Mouse (Mus musculus) small intestine, adult 2 months (tissue): ENCODE data around the gene Sycn. TPM values are rescaled to one million over a fixed set of nuclear protein-coding genes. Genes with fewer than 3 reads are reported as not detected.

Source experiments
- H3K27ac ChIP-seq: fragments of 200-500 bp; 2 replicates; pipeline ENCODE4 v1.5.1; 2012; ENCODE audit warnings: low read depth, low read length, control low read depth, inconsistent platforms; ENCODE audit not compliant: insufficient read depth
- H3K27me3 ChIP-seq: fragments of 200-500 bp; 2 replicates; pipeline ENCODE4 v1.6.1; 2012; ENCODE audit warnings: mild to moderate bottlenecking, moderate library complexity, low read length, inconsistent platforms; ENCODE audit not compliant: control insufficient read depth, insufficient read depth
- H3K36me3 ChIP-seq: fragments of 200-500 bp; 2 replicates; pipeline ENCODE4 v1.6.1; 2012; ENCODE audit warnings: mild to moderate bottlenecking, low read length, control low read depth, inconsistent platforms; ENCODE audit not compliant: control insufficient read depth, insufficient read depth
- H3K4me1 ChIP-seq: fragments of 200-500 bp; 2 replicates; pipeline ENCODE4 v1.6.1; 2012; ENCODE audit warnings: low read length, inconsistent platforms, mixed read lengths; ENCODE audit not compliant: control insufficient read depth, insufficient read depth, insufficient read length
- H3K4me3 ChIP-seq: fragments of 200-500 bp; 2 replicates; pipeline ENCODE4 v1.5.1; 2012; ENCODE audit warnings: low read depth, mild to moderate bottlenecking, control low read depth, inconsistent platforms, low read length, moderate library complexity
- CTCF ChIP-seq: fragments of 200-500 bp; IDR thresholded peaks from 2 replicates; pipeline ENCODE4 v1.5.1; 2012; ENCODE audit warnings: low read depth, mild to moderate bottlenecking, control low read depth, inconsistent platforms, low read length, moderate library complexity, mixed read lengths; ENCODE audit not compliant: insufficient replicate concordance, insufficient read length; ENCODE audit errors: extremely low read depth
- POLR2A ChIP-seq: fragments of 200-500 bp; IDR thresholded peaks from 2 replicates; pipeline ENCODE4 v1.6.1; 2012; ENCODE audit warnings: low read depth, mild to moderate bottlenecking, control low read depth, inconsistent platforms, low read length, moderate library complexity
- WGBS: fragments of 180-500 bp; shearing (Covaris S2); methylation state at CpG from one replicate; pipeline ENCODE4 v1.1.7; 2018; 5-methylcytosine and 5-hydroxymethylcytosine counted together
- polyA plus RNA-seq: library from polyadenylated mRNA; depleted of rRNA; stranded (reverse); fragments of >200 nt; gene quantifications from 2 replicates; pipeline ENCODE4 v1.2.3, GENCODE M21; 2012

Sycn gene
- polyA plus RNA-seq, 1 experiment, result 32.7 TPM

- no peaks in the 10 kb centered on the region for H3K27me3 ChIP-seq
- peaks cover 38% of the 10 kb centered on the region for H3K36me3 ChIP-seq
- 19% methylated on average over 12 of the region's 12 CpGs for WGBS
- TF ChIP-seq POLR2A (no peak), CTCF (no peak)
- H3K4me3 ChIP-seq, result peak overlapping the region; percentile 24
- peak overlapping the region; percentile 92 for H3K27ac ChIP-seq
- peaks cover 61% of the 10 kb centered on the region for H3K4me1 ChIP-seq
Observed at GRCm38 (mm10) chr7:28570291-28570981, 29.8 kb downstream of the Sycn start.

DNA sequence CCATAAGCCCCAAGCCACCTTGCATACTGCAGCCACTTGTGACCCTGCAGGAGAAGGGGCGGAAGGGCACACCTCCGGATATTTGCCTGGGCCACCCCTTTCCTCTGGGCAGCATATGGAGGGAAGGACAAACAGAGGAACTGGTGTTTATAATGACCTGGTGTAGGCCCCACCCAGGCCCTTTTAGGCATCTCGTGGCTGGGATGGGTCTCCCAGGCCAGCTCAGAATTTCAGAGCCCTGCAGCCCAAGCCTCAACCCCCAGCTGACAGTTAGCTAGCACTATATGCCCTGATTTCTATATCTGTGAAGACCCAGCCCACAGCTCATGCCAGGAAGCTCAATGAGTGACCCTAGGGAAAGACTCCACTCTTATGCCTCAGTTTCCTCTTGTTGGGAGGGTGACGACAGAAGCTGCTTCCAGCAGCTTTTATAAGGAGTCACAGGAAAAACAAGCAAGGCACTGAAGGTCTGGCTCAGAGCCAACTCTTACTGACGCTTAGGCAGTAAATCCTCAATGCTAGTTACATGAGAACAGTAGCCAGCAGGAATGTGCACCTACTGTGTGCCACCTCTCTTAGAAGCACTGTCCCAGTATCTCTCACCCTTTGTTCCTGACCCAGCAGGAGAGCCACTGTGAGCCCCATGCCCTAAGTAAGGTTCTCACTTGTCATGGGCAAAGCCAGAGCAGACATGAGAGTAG lies 30.4 kb downstream of the Sycn start:
- no peaks in the 10 kb centered on the region for H3K27me3 ChIP-seq
- peak overlapping the region; percentile 92 for H3K27ac ChIP-seq
- WGBS, result 16% methylated on average over 5 of the region's 5 CpGs
- H3K4me3 ChIP-seq, result peak overlapping the region; percentile 24; the same call in 1 of the 2 replicates
- H3K36me3 ChIP-seq, result peaks cover 33% of the 10 kb centered on the region
- TF ChIP-seq CTCF (no peak), POLR2A (0 out of 2 replicates have a peak, but pooled peaks have one; percentile 11)
- H3K4me1 ChIP-seq, result peaks cover 62% of the 10 kb centered on the region

- Histone ChIP-seq H3K27me3 (no peaks in the 10 kb centered on the region), H3K27ac (peak overlapping the region; percentile 88), H3K36me3 (peaks cover 17% of the 10 kb centered on the region), H3K4me1 (peaks cover 78% of the 10 kb centered on the region), H3K4me3 (no peak overlapping the region)
- 56% methylated on average over 5 of the region's 5 CpGs for WGBS
- TF ChIP-seq CTCF (no peak), POLR2A (no peak)
Observed at GRCm38 (mm10) chr7:28572689-28573088, 32.0 kb downstream of the Sycn start.

DNA sequence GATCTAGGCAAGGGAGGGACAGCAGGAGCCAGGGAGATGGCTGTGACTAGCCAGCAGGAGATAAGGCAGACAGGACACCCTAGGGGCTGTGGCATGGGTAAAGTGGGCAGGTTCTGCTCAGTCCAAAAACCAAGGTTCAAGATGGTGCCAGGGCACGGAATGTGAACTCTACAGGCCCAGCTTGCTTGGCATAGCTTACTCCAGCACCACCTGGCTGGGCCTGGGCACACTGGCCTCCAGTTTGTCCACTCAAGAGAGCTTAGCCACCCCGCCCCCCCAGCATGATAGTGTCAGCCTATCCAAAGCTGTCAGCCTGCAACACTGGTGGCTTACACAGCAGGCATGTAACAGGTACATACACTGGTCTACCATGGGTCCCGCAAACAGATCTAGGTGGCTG lies 32.6 kb downstream of the Sycn start:
- 73% methylated on average over 3 of the region's 3 CpGs for WGBS
- Histone ChIP-seq H3K27ac (peak overlapping the region; percentile 88), H3K27me3 (no peaks in the 10 kb centered on the region), H3K36me3 (peaks cover 12% of the 10 kb centered on the region), H3K4me1 (peaks cover 83% of the 10 kb centered on the region), H3K4me3 (no peak overlapping the region)
- TF ChIP-seq POLR2A (no peak), CTCF (no peak)

GRCm38 (mm10) chr7:28575597-28575996 lies 34.9 kb downstream of the Sycn start:
- Histone ChIP-seq H3K36me3 (no peaks in the 10 kb centered on the region), H3K27me3 (no peaks in the 10 kb centered on the region), H3K27ac (no peak overlapping the region), H3K4me1 (peaks cover 88% of the 10 kb centered on the region), H3K4me3 (no peak overlapping the region)
- 85% methylated on average over 11 of the region's 11 CpGs for WGBS
- TF ChIP-seq CTCF (no peak), POLR2A (no peak)

DNA sequence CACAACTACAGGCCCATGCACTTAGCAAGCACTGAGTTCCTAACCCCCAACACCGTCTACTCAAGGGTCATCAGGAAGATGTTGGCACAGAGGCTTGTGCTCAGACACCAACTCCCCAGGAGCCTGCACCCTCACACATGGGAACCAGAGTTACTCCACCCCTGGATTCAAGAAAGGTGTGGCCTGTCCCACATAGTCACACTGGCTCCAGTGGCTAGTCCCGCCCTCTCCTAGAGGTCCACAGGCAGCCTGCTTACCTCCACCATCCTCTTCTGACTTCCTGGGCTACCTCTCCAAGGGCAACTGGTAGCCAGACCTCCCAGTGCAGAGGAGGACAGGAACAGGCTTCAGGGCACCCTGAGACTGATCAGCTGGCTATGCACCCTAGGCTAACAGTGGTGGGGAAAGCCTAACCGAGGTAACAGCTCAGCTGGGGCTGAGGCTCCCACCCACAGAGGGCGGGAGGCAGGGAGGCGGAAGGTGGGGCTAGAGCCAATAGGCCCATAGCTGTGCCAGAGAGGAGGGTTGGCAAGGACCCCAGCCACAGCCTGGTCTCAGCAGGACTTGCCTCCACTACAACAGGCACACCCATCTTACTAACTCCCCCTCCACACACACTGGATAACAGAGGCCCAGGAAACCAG lies 35.7 kb downstream of the Sycn start:
- 32% methylated on average over 5 of the region's 5 CpGs for WGBS
- H3K27ac ChIP-seq, result peak overlapping the region; percentile 5; the same call in 1 of the 2 replicates
- no peak overlapping the region for H3K4me3 ChIP-seq
- H3K27me3 ChIP-seq, result no peaks in the 10 kb centered on the region
- H3K4me1 ChIP-seq, result peaks cover 85% of the 10 kb centered on the region
- TF ChIP-seq CTCF (no peak), POLR2A (no peak)
- no peaks in the 10 kb centered on the region for H3K36me3 ChIP-seq

DNA sequence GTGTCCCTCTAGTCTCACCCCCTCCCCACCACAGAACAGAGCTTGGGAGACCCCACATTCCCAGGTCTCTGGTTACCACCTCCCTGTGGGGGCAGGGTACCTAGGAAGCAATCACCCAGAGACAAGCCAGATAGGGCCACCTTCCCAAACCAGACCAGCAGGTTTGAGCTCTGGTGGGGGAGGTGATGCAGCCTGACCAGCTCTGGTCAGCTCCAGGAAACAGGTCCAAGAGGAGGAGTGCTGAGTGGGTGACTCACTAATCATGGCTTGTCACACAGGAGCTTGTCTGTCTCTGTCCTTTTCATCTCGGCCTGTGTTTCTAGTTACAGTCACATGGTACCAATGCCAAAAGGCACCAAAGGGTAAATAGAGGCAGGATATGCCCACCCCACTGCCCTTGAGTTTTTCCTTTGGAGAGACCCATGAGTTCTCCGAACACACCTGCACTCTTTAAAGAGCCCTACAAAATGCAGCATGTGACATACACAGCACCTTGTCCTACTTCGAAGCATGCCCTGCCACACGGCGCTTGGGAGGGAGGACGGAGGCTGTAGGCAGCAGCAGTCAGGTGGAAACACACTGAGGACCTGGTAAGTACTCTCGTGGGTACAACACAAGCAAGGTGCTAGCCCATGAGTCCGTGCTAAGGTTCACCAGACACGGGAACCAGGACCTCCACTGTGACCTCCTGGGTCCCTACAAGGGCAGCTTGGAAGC lies 37.3 kb downstream of the Sycn start:
- WGBS, result 40% methylated on average over 9 of the region's 9 CpGs
- Histone ChIP-seq H3K27me3 (no peaks in the 10 kb centered on the region), H3K4me1 (peaks cover 79% of the 10 kb centered on the region), H3K27ac (peak overlapping the region; percentile 5), H3K36me3 (no peaks in the 10 kb centered on the region), H3K4me3 (no peak overlapping the region)
- TF ChIP-seq CTCF, result no peak
- TF ChIP-seq POLR2A, result no peak
